Mouse (Mus musculus) ES-Bruce4 (cell line): ENCODE measurements around the gene St3gal6.

ENCODE experiments used
- CTCF ChIP-seq: IDR thresholded peaks from one replicate; pipeline ENCODE4 v1.8.1; 2011; ENCODE audit warnings: low read depth, low read length
- EP300 ChIP-seq: IDR thresholded peaks from 2 replicates; pipeline ENCODE4 v1.6.1; 2011; ENCODE audit warnings: low read depth, low read length; ENCODE audit not compliant: insufficient read depth
- POLR2A ChIP-seq: IDR thresholded peaks from one replicate; pipeline ENCODE4 v1.8.1; 2011; ENCODE audit warnings: low read length; ENCODE audit not compliant: insufficient read depth

DNA sequence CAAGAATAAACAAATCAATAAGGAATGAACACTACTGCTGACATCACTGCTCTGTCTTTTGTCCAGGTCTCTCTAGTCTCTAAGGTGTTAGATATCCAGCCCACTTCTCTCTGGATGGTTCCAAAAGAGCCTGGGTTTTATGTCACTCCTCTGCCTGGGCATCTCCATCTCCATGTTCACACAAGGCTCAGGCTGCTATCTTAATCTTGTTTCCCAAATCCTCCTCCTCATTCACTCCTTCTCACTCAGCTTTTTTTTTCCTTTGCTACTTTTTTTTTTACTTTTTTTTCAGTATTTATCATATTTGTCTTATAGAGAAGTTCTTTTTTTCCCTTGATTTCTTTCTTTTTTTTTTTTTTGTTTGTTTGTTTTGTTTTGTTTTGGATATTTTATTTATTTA, 19.1 kb downstream of the St3gal6 start:
- TF ChIP-seq CTCF (no peak), EP300 (no peak), POLR2A (no peak)
